Mouse (Mus musculus) cerebellum, adult 2 months (tissue): Measurements from ENCODE around the gene Fau.

Experiments
- CTCF ChIP-seq: fragments of 200-500 bp; IDR thresholded peaks from 2 replicates; pipeline ENCODE4 v1.5.1; 2011; ENCODE audit warnings: low read depth, mild to moderate bottlenecking, control low read depth, low read length, moderate library complexity, borderline replicate concordance; ENCODE audit not compliant: insufficient read depth
- POLR2A ChIP-seq: fragments of 200-500 bp; IDR thresholded peaks from 2 replicates; pipeline ENCODE4 v1.6.1; 2011; ENCODE audit warnings: low read length, control low read depth, borderline replicate concordance; ENCODE audit not compliant: insufficient read depth

DNA sequence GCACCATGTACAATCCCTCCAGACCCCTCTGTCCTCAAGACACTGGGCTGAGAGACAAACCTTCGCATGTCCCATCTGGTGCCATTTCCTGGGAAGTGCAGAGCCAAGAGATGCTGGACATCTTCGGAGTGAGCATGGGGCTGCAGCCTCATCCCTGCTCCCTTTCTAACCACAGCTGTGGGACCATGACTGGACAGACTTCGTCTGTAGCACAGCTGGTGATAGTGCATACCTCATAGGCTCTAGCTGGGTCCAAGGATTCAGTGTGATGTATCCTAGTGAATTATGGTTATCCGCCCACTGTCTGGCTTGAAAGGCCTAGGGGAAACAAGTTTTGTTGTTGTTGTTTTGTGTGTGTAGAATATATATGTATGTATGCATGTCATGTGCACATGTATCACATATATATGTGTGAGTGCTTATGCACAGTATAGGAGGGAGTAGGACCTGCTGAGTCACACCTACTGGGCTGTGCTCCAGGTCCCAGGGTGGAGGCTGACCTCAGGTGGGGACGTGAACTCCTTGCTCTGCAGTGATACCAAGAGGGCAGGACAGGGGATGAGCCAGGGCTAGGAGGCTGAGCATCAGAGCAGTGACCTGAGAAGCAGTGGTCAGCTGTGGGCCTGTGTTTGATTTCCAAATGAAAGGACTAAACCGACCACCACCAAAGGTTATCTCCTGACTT is 44.7 kb downstream of the Fau start:
- TF ChIP-seq POLR2A (no peak), CTCF (no peak)
